Mouse (Mus musculus): ENCODE measurements around the gene Adcy9.

DNA sequence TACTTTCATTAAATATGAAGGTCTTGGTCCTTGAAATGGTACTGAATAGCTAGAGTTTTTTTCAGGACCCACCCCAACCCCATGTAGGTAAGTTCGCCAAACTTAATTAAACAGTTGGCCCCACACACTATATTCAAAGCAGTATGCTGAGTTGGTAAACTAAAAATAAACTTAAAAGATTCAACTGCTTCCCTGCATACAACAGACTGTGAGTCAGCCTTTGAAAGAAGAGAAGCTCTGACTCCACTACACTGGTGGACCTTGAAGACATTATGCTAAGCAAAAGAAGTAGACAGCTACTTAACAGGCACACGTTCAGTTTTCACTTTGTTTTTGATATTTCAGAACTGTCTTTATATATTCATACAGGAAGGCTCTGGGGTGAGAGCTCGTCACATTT is 10.7 kb upstream of the Adcy9 start:
- TF ChIP-seq CTCF (IDR thresholded peaks at IDR 0.05; ENCODE audit: extremely low read depth, insufficient read length, insufficient replicate concordance, low read depth, low read length), result no peak
- TF ChIP-seq POLR2A (IDR thresholded peaks at IDR 0.05; ENCODE audit: low read depth, low read length), result no peak

Measured in small intestine, adult 2 months (tissue).